In the genomic region with DNA sequence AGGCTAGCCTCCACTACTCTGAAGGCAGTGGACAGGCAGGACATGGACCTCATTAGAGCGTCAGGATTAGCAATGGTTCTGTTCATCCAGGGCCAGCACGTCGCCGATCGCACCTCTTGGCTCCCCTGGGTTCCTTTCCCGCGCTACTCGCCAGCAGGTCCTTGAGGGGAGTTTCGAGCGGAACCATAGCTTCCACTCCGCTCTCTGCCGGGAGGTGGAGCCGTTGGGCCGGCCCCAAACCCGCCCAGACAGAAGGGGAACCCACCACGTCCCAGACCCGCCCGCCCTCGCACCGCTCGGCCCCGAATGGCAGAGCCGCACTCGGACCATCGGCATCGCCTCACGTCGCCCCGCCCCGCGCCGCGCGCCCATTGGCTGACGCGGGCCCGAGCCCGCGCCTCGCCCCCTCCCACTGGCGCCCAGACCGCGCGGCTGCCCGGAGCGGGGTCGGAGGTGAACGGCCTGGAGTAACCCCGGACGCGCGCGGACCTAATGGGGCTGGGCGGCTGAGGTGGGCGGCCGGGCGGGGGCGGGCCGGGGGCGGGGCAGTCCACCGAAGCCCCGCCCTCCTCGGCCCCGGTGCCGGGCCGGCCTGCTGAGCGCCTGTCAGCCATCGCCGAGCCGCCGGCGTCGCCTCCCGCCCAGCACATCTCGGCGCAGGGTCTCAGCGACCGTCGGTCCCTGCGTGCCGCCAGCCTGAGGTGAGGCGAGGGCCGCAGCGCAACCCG, we compare ENCODE assay signal across 8 mouse cellular contexts. TPM values are rescaled to one million over a fixed set of nuclear protein-coding genes. Genes with fewer than 3 reads are reported as not detected.
A peak's percentile ranks its signal among the peaks of the same experiment; 100 is the strongest.
DNase-seq lines count a peak whose midpoint lies in the region; ATAC-seq and TF ChIP-seq lines count a peak whose summit lies in the region.

No protein-coding gene starts in this region.

- H3K27me3 ChIP-seq in ES-Bruce4 (ENCODE audit: control insufficient read depth, insufficient read depth, low read length, poor library complexity, severe bottlenecking), result no peaks in the 10 kb centered on the region
- peaks cover 7% of the 10 kb centered on the region; the same call in 1 of the 2 replicates for H3K27me3 ChIP-seq in forebrain, embryonic 12.5 days
- H3K27me3 ChIP-seq in heart, postnatal 0 days (ENCODE audit: control insufficient read depth, insufficient read depth, low read length), result no peaks in the 10 kb centered on the region; the same call in 1 of the 2 replicates
- H3K27me3 ChIP-seq in liver, embryonic 15.5 days, result no peaks in the 10 kb centered on the region
- no peaks in the 10 kb centered on the region for H3K27me3 ChIP-seq in neural tube, embryonic 11.5 days (ENCODE audit: control insufficient read depth, insufficient read depth, low read length)
- H3K27me3 ChIP-seq in stomach, embryonic 16.5 days (ENCODE audit: control insufficient read depth, insufficient read depth, low read length), result no peaks in the 10 kb centered on the region

- no peaks in the 10 kb centered on the region for H3K9me3 ChIP-seq in ES-Bruce4 (replicated peaks; ENCODE audit: control insufficient read depth, insufficient read depth, low read length, poor library complexity, severe bottlenecking)
- H3K9me3 ChIP-seq in forebrain, embryonic 12.5 days, result no peaks in the 10 kb centered on the region
- no peaks in the 10 kb centered on the region for H3K9me3 ChIP-seq in heart, postnatal 0 days (replicated peaks; ENCODE audit: control insufficient read depth, low read length)
- H3K9me3 ChIP-seq in liver, embryonic 15.5 days (replicated peaks), result no peaks in the 10 kb centered on the region
- no peaks in the 10 kb centered on the region for H3K9me3 ChIP-seq in neural tube, embryonic 11.5 days (ENCODE audit: control insufficient read depth, low read length)
- no peaks in the 10 kb centered on the region for H3K9me3 ChIP-seq in stomach, embryonic 16.5 days (replicated peaks; ENCODE audit: control insufficient read depth, low read length)

- H3K36me3 ChIP-seq in ES-Bruce4 (ENCODE audit: control insufficient read depth, insufficient read depth, low read length, poor library complexity, severe bottlenecking), result no peaks in the 10 kb centered on the region
- no peaks in the 10 kb centered on the region for H3K36me3 ChIP-seq in forebrain, embryonic 12.5 days (replicated peaks)
- H3K36me3 ChIP-seq in heart, postnatal 0 days (replicated peaks; ENCODE audit: control insufficient read depth, insufficient read depth, low read length), result no peaks in the 10 kb centered on the region
- H3K36me3 ChIP-seq in liver, embryonic 15.5 days (replicated peaks), result no peaks in the 10 kb centered on the region
- H3K36me3 ChIP-seq in neural tube, embryonic 11.5 days (ENCODE audit: control insufficient read depth, insufficient read depth, low read length), result no peaks in the 10 kb centered on the region
- H3K36me3 ChIP-seq in stomach, embryonic 16.5 days (ENCODE audit: control insufficient read depth, insufficient read depth, low read length), result no peaks in the 10 kb centered on the region

- H3K27ac ChIP-seq in ES-Bruce4 (ENCODE audit: insufficient read depth, low read length), result 0 out of 2 replicates have a peak overlapping the region, but pooled peaks have one; percentile 5
- peak overlapping the region; percentile 92 for H3K27ac ChIP-seq in forebrain, embryonic 12.5 days
- H3K27ac ChIP-seq in heart, postnatal 0 days (ENCODE audit: low read depth), result peak overlapping the region; percentile 79
- peak overlapping the region; percentile 86 for H3K27ac ChIP-seq in liver, embryonic 15.5 days (replicated peaks)
- H3K27ac ChIP-seq in neural tube, embryonic 11.5 days (ENCODE audit: low read depth, low read length), result peak overlapping the region; percentile 91
- H3K27ac ChIP-seq in stomach, embryonic 16.5 days (ENCODE audit: low read length), result peak overlapping the region; percentile 68

- peak; percentile 45 for TF ChIP-seq CTCF in ES-Bruce4 (IDR thresholded peaks at IDR 0.05; ENCODE audit: low read depth, low read length)
- TF ChIP-seq CTCF in heart, postnatal 0 days (IDR thresholded peaks at IDR 0.05; ENCODE audit: low read depth), result peak; percentile 66

- TF ChIP-seq POLR2A in ES-Bruce4 (IDR thresholded peaks at IDR 0.05; ENCODE audit: insufficient read depth, low read length), result peak; percentile 7

- DNase-seq in c-Kit-positive CD71-positive TER-119-positive erythroid progenitor cells, embryonic 14.5 days (ENCODE audit: low spot score), result peak; percentile 84
- peak; percentile 94 for DNase-seq in heart, postnatal 0 days (ENCODE audit: low spot score)
- DNase-seq in kidney, postnatal 36 days, result peak; percentile 98 to 99
- DNase-seq in neural tube, embryonic 11.5 days (ENCODE audit: low spot score), result peak; percentile 98

- H3K4me1 ChIP-seq in ES-Bruce4 (ENCODE audit: control insufficient read depth, insufficient read depth, low read length), result no peaks in the 10 kb centered on the region
- peaks cover 24% of the 10 kb centered on the region for H3K4me1 ChIP-seq in forebrain, embryonic 12.5 days
- H3K4me1 ChIP-seq in heart, postnatal 0 days (ENCODE audit: control insufficient read depth, insufficient read depth), result peaks cover 17% of the 10 kb centered on the region; the same call in 1 of the 2 replicates
- peaks cover 26% of the 10 kb centered on the region for H3K4me1 ChIP-seq in liver, embryonic 15.5 days (replicated peaks)
- H3K4me1 ChIP-seq in neural tube, embryonic 11.5 days (ENCODE audit: control insufficient read depth, insufficient read depth, low read length), result peaks cover 8% of the 10 kb centered on the region
- H3K4me1 ChIP-seq in stomach, embryonic 16.5 days (ENCODE audit: control insufficient read depth, insufficient read depth, low read length), result peaks cover 5% of the 10 kb centered on the region; the same call in 1 of the 2 replicates

- peak; percentile 98 for ATAC-seq in forebrain, embryonic 12.5 days (ENCODE audit: low FRiP score)
- ATAC-seq in heart, postnatal 0 days (ENCODE audit: insufficient read depth, low read depth), result peak; percentile 96
- peak; percentile 95 for ATAC-seq in liver, embryonic 15.5 days (ENCODE audit: insufficient read depth)
- ATAC-seq in neural tube, embryonic 11.5 days (ENCODE audit: insufficient read depth, low FRiP score, low TSS enrichment), result peak; percentile 97
- peak; percentile 98 for ATAC-seq in stomach, embryonic 16.5 days (ENCODE audit: insufficient read depth, low FRiP score)

- TF ChIP-seq EP300 in ES-Bruce4 (IDR thresholded peaks at IDR 0.05; ENCODE audit: insufficient read depth, low read depth, low read length), result 0 out of 2 replicates have a peak, but pooled peaks have one; percentile 17
- no peak for TF ChIP-seq EP300 in heart, postnatal 0 days (IDR thresholded peaks at IDR 0.05; ENCODE audit: low read depth)

- H3K9ac ChIP-seq in ES-Bruce4 (ENCODE audit: low read depth, poor library complexity, severe bottlenecking), result peak overlapping the region; percentile 94
- peak overlapping the region; percentile 86 for H3K9ac ChIP-seq in forebrain, embryonic 12.5 days
- H3K9ac ChIP-seq in heart, postnatal 0 days (replicated peaks; ENCODE audit: low read depth, low read length), result peak overlapping the region; percentile 64
- peak overlapping the region; percentile 86 for H3K9ac ChIP-seq in liver, embryonic 15.5 days
- peak overlapping the region; percentile 74 for H3K9ac ChIP-seq in neural tube, embryonic 11.5 days (ENCODE audit: low read length)
- H3K9ac ChIP-seq in stomach, embryonic 16.5 days (ENCODE audit: low read length), result peak overlapping the region; percentile 83

- under 1% methylated on average over 69 of the region's 85 CpGs for WGBS in forebrain, embryonic 12.5 days
- WGBS in heart, postnatal 0 days, result under 1% methylated on average over 73 of the region's 85 CpGs
- under 1% methylated on average over 79 of the region's 85 CpGs for WGBS in liver, embryonic 15.5 days (ENCODE audit: insufficient replicate concordance)
- WGBS in neural tube, embryonic 11.5 days, result under 1% methylated on average over 54 of the region's 85 CpGs
- under 1% methylated on average over 77 of the region's 85 CpGs for WGBS in stomach, embryonic 16.5 days

- peak overlapping the region; percentile 80 for H3K4me2 ChIP-seq in forebrain, embryonic 12.5 days
- peak overlapping the region; percentile 84 for H3K4me2 ChIP-seq in heart, postnatal 0 days (ENCODE audit: low read depth, low read length)
- H3K4me2 ChIP-seq in liver, embryonic 15.5 days, result peak overlapping the region; percentile 99
- peak overlapping the region; percentile 75 for H3K4me2 ChIP-seq in neural tube, embryonic 11.5 days (ENCODE audit: low read depth)
- peak overlapping the region; percentile 65 for H3K4me2 ChIP-seq in stomach, embryonic 16.5 days (ENCODE audit: low read depth, low read length)

- peak overlapping the region; percentile 70 for H3K4me3 ChIP-seq in ES-Bruce4 (ENCODE audit: low read depth, low read length)
- H3K4me3 ChIP-seq in forebrain, embryonic 12.5 days (replicated peaks), result peak overlapping the region; percentile 77
- peak overlapping the region; percentile 81 for H3K4me3 ChIP-seq in heart, postnatal 0 days (ENCODE audit: low read depth, low read length)
- H3K4me3 ChIP-seq in liver, embryonic 15.5 days (replicated peaks), result peak overlapping the region; percentile 87
- H3K4me3 ChIP-seq in neural tube, embryonic 11.5 days (ENCODE audit: low read depth, low read length), result peak overlapping the region; percentile 75
- H3K4me3 ChIP-seq in stomach, embryonic 16.5 days (replicated peaks; ENCODE audit: low read length), result peak overlapping the region; percentile 69

RNA-seq across cellular contexts. Expression of a gene that starts 12.1 kb away (rescaled TPM):
- polyA plus RNA-seq in ES-Bruce4 (2011; ENCODE audit: insufficient read depth, insufficient read length, low read depth, missing spikeins), result not detected in 2 replicates
- polyA plus RNA-seq in forebrain, embryonic 12.5 days (2016; fragmentation: Nextera tagmentation; extraction: Ambion mirVana), result not detected in 2 replicates
- not detected in 2 replicates for total RNA-seq in heart, postnatal 0 days (2014; rRNA removed; ENCODE audit: low replicate concordance)
- not detected in 2 replicates for polyA plus RNA-seq in heart, postnatal 0 days (2015; fragmentation: Nextera tagmentation; extraction: Ambion mirVana)
- polyA plus RNA-seq in liver, embryonic 15.5 days (2015; fragmentation: Nextera tagmentation; extraction: Ambion mirVana), result not detected in 2 replicates
- polyA plus RNA-seq in neural tube, embryonic 11.5 days (2014; fragmentation: Nextera tagmentation; extraction: Ambion mirVana), result not detected in 2 replicates
- 0.10 TPM in 1 of 2 replicates, not detected in the other for polyA plus RNA-seq in stomach, embryonic 16.5 days (2015; fragmentation: Nextera tagmentation; extraction: Ambion mirVana)

RNA-seq across cellular contexts. Expression of a gene that starts 49.9 kb away (rescaled TPM):
- 49.5 and 50.3 TPM in 2 replicates for polyA plus RNA-seq in ES-Bruce4 (2011; ENCODE audit: insufficient read depth, insufficient read length, low read depth, missing spikeins)
- 35.6 and 38.6 TPM in 2 replicates for polyA plus RNA-seq in forebrain, embryonic 12.5 days (2016; fragmentation: Nextera tagmentation; extraction: Ambion mirVana)
- total RNA-seq in heart, postnatal 0 days (2014; rRNA removed; ENCODE audit: low replicate concordance), result 11.5 and 24.4 TPM in 2 replicates
- polyA plus RNA-seq in heart, postnatal 0 days (2015; fragmentation: Nextera tagmentation; extraction: Ambion mirVana), result 2.5 and 3.0 TPM in 2 replicates
- polyA plus RNA-seq in liver, embryonic 15.5 days (2015; fragmentation: Nextera tagmentation; extraction: Ambion mirVana), result 5.4 and 5.5 TPM in 2 replicates
- 29.4 and 29.9 TPM in 2 replicates for polyA plus RNA-seq in neural tube, embryonic 11.5 days (2014; fragmentation: Nextera tagmentation; extraction: Ambion mirVana)
- polyA plus RNA-seq in stomach, embryonic 16.5 days (2015; fragmentation: Nextera tagmentation; extraction: Ambion mirVana), result 13.5 and 16.1 TPM in 2 replicates

RNA-seq across cellular contexts. Expression of a gene that starts 50.0 kb away (rescaled TPM):
- 95.8 and 99.3 TPM in 2 replicates for polyA plus RNA-seq in ES-Bruce4 (2011; ENCODE audit: insufficient read depth, insufficient read length, low read depth, missing spikeins)
- polyA plus RNA-seq in forebrain, embryonic 12.5 days (2016; fragmentation: Nextera tagmentation; extraction: Ambion mirVana), result 36.9 and 37.4 TPM in 2 replicates
- total RNA-seq in heart, postnatal 0 days (2014; rRNA removed; ENCODE audit: low replicate concordance), result 2.2 and 4.3 TPM in 2 replicates
- 10.3 and 10.4 TPM in 2 replicates for polyA plus RNA-seq in heart, postnatal 0 days (2015; fragmentation: Nextera tagmentation; extraction: Ambion mirVana)
- polyA plus RNA-seq in liver, embryonic 15.5 days (2015; fragmentation: Nextera tagmentation; extraction: Ambion mirVana), result 6.9 and 8.1 TPM in 2 replicates
- polyA plus RNA-seq in neural tube, embryonic 11.5 days (2014; fragmentation: Nextera tagmentation; extraction: Ambion mirVana), result 32.8 and 37.5 TPM in 2 replicates
- polyA plus RNA-seq in stomach, embryonic 16.5 days (2015; fragmentation: Nextera tagmentation; extraction: Ambion mirVana), result 25.9 and 26.0 TPM in 2 replicates

Comparison
In these comparisons a context has a peak if more than half of its experiments do, and no peak if none do; other contexts are left out.
1. Peak in every context shown above with its lines: DNase-seq, ATAC-seq, H3K4me3 ChIP-seq and H3K27ac ChIP-seq.
2. H3K27ac ChIP-seq: peak in every context shown above with its lines; median percentile 92 in forebrain, embryonic 12.5 days; 91 in neural tube, embryonic 11.5 days; 86 in liver, embryonic 15.5 days; 79 in heart, postnatal 0 days; 68 in stomach, embryonic 16.5 days; 5 in ES-Bruce4.